Mouse (Mus musculus): ENCODE measurements around the gene Lmtk3.

GRCm38 (mm10) chr7:45805941-45806340, 22.4 kb downstream of the Lmtk3 start:
- no peak for TF ChIP-seq POLR2A (IDR thresholded peaks at IDR 0.05; ENCODE audit: low read depth, low read length)
- no peak for TF ChIP-seq CTCF (conservative IDR thresholded peaks at IDR 0.05; ENCODE audit: insufficient read depth, insufficient read length, low read depth, low read length)
